Mouse (Mus musculus) MEL-GATA-1-ER (cell line): ENCODE results near the gene Tmem129.

Experiments
- DNase-seq: peaks from one replicate; pipeline ENCODE4 v3.0.0-alpha.2; 2012; ENCODE audit warnings: low read depth; ENCODE audit errors: extremely low read depth

The Tmem129 gene

DNA sequence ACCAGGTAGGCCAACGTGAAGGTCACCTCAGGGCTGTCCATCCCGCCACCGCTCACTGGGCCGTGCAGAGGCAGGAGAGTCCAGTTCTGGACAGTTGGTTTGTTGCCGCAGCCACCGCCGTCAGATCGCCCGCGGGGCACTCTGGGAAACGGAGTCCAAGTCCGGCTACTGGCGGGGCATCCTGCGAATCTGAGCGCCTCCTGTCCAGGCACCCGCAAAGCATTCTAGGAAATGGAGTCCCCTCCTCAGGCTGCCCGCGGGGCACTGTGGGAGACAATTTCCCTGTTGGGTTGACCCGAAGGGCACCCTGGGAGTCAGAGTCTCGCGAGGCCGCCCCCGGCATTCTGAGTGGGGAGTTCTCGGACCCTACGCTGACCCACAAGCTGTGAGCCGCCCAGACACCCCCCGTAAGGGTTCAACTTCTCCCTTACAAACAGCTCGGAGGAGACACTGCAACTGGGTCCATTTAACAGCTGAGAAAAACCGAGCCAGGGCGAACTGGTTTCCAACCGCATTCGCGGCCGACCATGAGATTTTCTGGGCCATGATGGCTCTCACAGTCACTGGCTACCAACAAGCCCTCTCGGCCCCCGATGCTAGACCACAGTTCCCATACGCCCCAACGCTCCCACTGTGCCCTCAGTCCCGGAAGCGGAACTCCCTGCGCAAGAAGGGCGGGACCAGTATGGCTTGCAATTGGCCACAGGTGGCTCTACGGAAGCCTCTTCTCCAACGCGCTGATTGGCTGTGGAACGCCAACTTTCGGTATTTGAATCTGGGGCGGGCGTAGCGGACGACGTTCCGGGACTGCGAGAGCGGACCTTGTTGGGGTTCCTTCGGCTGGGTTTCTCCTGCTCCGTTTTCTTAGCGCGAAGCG lies at the start of gene Tmem129, which contains the start of gene Tacc3:
Gene Tmem129 (minus strand): TSS at position 630 of the 877 bp plus-strand sequence.
Gene Tacc3 (plus strand): TSS at position 342 of the 877 bp plus-strand sequence.
- peak; percentile 99 for DNase-seq

DNA sequence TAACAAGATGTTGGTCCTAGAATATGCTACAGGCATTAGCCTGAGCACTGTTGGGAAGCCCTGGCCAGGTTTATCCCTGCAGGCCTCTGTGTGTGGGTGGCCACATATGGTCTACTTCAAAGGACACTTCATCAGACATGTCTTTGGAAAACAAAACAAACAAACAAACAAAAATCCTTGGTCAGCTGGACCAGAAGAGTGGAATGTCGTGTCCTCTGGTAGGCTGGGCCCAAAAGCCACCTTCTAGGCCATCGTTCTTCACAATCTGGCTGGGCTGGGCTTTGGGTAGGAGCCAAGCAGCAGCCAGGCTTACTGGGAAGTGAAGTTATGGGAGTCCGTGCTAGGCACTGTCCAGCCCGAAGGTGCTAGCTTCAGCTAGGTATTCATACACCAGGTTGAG lies 48.9 kb upstream of the Tmem129 start:
- no peak for DNase-seq

DNA sequence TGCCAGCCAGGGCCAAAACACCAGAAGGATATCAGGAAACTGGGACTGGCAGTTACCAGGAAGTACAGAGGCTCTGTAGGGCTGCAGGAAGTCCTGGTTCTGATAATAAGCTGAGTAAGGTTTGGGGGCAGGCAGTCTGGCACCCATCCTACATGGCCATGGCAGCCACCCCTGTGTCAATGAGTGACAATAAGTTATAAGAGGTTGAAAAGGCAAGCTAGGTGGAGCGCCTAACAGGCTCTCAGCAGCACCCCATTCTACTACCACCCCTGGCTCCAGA lies 48.1 kb upstream of the Tmem129 start:
- peak; percentile 70 for DNase-seq

DNA sequence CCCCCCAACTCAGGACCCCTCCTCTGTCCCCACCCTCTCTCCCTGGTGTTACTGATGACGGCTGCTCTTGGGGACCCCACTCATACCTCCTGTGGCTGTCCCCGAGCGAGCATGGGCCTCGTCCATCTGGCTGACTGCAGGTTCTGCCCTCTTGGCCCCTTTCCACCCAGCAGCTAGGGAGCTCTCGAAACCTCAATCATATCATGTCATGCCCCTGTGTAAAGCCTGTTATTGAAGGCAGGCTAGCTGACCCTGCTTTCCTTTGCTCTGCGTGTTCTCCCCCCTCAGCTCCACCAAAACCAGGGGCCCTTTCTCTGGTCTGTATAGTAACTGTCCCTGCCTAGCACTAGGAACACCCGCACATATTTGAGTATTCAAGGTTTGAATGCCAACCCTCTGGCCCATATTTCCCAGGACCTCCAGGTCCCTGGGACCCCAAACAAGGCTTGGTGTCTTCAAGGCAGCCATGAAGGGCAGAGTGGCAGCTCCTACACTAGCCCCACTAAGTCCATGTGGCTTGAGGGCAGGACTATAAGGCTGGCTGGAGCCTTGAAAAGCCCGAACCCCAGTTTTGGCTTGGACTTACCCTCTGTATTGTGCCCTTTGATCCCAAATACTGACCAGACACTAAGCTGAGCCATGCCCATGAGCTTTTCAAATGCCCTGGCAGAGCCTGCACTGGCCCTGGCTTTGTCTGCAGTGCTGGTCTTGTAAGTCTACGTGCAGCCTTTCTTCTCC lies 47.6 kb upstream of the Tmem129 start:
- DNase-seq: no peak

DNA sequence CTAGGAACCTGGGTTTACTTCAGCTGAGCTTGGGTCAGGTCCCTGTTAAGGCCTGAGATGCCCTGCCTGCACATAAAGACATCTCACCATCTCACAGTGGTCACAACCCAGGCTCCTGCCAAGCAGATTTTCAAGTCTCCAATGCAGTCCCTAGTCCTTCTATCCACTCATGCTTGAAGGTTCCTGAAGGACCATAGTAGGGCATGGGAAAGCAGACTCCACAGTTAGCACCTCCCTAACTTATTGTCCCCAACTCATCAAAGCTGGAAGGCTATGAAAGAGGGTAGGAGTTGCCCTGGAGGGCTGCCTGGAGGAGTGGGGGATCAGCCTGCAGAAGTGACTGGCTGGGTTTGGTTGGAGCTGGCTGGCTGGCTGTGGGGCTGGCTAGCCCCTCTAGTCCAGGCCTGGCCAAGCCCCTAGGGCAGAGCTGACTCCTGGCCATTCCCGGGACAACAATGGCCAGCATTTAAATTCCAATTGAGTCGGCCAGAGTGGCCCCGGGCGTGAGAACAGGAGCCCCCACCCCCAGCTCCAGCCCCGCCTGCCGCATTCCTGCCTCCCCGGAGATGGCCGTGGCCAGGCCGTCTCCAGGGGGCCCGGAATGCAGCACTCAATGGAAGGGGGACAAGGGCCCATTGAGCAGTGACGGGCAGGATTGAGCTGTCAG lies 46.9 kb upstream of the Tmem129 start:
- no peak for DNase-seq

DNA sequence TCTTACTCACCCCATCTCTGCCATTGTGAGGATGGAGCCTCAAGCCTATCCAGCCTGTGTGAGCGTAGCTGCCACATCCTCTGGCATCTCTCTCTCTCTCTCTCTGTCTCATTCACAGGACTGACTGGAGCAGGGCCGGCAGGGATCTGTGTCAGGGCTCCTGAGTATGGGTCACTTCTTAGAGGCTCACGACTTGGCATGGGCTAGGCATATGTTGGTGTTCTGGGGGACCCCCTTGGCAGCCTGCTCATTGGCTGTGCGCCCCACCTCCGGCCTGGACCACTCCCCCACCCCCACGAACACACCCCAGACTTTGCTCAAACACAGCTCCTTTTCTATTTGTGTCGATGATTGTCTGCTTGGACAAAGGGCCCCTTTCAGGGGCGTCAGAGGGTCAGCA lies 45.8 kb upstream of the Tmem129 start:
- no peak for DNase-seq

DNA sequence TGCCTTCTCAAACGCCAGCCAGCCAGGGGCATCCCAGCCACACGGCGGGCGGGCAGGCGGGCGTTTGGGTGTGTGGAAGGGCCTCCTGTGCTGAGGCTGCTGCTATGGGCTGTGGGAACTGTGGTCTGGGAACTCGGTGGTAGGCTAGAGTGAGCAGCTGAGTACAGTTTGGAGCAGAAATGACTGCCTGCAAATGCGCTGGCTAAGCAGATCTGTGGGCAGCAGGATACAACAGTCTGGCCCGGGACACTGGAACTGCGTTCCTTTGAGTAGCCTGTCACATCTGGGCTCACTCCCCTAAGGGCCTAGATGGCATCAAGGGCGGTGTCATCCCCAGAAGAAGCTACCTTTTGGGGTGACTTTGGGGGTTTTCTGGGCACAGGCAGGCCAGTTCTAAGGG lies 43.6 kb upstream of the Tmem129 start:
- no peak for DNase-seq

DNA sequence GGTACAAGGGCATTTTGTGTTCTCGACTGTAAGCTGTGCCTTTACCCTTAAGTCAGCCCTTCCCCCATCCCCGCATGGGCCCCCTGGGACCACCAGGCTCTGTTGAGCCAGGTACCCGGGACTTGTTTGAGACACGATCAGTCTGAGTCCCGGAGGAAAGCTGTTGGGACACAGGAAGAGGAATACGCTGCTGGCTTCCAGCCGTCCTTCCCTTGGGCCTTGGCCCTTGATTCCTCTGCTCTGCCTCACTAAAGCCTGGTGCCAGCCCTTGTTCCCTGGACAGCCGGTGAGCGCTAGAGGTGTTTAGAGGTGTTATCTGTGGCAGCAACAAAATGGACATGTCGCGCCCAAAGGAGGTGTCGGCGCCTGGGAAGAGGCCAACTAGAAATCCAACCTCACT lies 41.8 kb upstream of the Tmem129 start:
- no peak for DNase-seq

DNA sequence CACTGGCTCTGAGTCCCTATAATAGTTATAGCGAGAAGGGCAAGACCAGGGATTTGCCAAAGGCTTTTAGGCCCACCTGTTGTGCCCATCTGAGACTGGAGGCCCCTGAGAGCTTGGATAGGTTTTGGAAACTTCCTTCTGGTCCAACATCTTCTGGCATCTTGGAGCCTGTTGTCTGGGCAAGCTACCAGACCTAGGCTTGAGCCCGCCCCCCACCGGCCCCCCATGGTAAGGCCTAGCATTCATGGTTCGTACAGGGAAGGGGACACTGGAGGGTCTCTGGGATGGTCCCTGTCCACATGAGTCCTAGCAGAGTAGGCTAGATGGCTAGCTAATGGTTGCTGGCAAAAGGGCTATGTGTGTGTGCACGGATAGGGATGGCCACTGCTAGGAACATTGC lies 40.5 kb upstream of the Tmem129 start:
- DNase-seq: no peak

DNA sequence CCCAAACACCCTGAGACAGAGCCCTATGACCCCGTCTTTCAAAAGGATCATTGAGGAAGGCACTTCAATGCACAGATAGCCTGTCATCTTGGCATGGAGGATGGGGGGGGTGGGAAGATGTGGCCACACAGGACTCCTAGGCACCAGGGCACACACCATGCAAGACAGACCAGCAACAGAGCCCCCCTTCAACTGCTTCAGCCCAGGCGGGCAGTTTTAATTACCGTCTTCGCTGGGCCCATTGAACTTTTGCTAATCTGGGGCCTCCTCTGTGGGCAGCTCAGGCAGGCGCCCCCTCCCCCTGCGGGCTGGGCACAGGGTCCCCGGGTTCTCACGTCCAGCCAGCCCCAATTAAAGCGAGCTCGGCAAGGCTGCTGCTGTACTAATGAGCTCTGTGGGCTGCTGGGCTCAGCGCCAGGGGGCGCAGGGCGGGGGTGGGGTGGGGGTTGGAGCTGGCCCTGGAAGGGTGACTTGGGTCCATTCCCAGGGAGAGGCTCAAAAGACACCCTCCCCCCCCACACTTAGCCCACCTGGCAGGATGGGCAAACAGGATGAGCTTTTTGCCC lies 39.8 kb upstream of the Tmem129 start:
- no peak for DNase-seq

DNA sequence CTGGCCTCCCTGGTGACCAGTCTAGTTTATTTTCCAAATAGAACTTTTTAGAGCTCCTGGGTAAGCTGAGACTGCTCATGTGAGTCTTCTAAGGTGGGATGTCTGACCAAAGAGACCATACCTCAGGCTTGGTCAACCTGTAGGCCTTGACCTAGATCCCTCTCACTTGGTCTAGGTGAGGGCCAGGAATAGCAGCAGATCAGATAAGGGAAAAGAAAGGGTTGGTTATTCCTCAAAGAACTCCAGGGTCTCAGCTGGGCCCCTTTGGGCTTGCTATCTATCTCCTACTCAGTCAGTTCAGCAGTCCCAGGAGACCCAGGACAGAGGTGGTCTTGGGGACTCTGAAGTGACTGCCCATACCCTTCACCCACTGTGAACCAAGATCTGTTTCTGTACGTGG lies 39.3 kb upstream of the Tmem129 start:
- no peak for DNase-seq

DNA sequence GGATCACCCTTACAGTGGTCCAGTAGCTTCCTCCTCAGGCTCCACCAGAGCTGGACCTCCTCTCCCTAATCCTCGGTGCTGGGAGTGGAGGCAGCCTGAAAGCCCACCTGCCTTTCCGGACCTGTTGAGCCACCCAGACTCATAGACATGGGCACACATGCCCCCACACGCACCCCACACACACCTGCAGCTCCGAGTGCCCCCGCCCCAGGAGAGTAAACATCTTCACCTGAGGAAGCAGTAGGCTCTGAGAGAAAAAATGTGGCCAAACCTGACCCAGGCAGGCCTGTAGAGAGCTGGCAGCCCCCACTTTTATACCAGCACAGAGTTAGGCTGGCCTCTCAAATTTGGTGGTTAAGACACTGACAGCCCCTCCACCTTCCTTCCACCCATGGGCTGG lies 38.2 kb upstream of the Tmem129 start:
- DNase-seq: no peak

DNA sequence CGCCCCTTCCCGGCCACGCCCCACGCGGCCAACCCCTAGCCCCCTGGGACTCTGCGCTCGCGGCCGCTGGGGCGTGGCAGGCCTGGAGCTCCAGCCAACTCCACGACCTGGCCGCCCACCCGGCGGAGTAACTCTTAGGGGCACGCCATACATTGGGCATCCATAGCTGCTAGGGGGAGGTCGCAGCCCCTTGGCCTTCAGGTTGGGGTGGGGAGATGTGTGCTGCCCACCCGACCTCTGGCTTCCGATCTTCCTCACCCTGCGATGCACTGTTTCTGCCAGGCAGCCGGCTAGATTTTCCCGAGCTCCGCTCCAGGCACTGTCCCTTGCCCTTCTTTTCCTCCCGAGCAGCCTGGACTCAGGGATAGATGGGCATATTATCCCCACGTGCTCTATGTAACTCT lies 37.5 kb upstream of the Tmem129 start:
- no peak for DNase-seq

DNA sequence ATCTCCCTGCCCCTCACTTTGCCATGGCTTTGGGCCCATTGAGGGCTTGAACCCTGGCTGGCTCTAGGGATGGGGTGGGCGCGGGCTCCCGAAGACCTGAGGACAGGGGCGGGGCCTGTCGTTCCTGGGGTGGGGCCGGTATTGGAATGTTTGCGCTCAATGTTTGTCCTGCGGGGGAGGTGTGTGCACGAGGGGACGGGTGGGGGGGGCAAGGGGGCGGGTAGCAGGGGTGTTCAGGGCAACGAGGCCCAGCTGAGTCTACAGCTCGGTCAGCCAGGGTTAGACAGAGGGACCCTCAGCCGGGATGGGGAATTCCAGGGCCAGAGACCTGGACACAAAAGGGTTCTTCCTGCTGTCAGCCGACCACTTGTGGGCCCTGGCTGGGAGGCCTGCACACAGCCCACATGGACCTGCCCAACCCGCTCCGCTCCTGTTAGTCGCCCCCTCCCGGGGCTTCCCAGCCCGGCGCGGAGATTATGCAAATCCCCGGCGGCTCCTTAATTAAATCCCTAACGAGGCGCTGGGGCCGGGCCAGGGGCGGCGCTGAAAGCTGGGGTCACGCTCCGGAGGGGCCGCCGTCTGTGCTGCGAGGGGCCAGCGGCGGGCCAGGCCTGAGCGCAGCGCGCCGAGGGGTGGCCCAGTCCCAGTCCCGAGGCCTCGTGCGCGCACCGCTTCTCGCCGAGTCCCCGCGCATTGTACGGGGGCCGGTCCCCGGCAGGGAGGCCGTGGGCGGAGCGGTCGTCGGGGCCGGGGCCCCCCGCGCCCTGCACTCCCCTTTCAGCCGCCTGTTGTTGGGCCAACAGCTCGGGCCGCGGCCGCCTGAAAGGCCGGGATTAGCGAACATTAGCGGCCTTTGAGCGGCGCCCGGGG lies 36.9 kb upstream of the Tmem129 start:
- DNase-seq: no peak

DNA sequence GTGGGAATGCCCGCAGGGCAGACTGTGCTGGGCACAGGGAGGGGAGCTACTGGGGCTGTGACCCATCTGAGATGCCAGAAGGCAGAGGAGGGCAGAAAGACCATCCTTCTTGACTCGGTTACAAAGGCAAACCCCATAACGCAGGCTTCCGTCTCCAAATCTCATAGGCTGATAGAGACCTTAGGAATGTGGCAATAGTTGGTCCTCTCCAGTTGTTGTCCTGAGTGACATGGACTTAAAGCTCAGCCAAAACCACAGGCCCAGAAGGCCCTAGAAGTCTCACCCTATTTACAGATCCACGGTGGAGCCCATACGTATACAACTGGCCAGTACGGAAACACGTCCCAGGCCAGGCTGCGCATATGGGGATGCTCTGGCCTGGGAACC lies 36.2 kb upstream of the Tmem129 start:
- DNase-seq: no peak

DNA sequence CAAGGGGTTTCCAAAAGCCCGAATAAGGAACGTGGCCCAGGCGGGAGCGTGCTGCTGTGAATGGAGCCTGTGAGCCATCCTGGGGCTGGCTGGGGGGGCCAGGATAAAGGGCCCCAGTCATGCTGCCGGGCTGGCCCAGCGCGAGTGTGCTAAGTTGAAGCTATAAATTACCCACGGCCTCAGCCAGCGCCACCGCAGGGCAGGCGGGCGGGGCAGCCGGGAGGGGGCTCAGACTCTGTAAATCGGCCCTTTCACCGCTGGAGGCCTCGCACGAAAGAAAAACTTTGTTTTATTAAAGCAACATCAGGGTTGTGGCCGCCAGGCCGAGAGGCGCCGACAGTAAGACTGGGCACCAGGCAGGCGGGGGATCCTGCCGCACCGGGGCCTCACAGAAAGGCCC lies 34.2 kb upstream of the Tmem129 start:
- no peak for DNase-seq

DNA sequence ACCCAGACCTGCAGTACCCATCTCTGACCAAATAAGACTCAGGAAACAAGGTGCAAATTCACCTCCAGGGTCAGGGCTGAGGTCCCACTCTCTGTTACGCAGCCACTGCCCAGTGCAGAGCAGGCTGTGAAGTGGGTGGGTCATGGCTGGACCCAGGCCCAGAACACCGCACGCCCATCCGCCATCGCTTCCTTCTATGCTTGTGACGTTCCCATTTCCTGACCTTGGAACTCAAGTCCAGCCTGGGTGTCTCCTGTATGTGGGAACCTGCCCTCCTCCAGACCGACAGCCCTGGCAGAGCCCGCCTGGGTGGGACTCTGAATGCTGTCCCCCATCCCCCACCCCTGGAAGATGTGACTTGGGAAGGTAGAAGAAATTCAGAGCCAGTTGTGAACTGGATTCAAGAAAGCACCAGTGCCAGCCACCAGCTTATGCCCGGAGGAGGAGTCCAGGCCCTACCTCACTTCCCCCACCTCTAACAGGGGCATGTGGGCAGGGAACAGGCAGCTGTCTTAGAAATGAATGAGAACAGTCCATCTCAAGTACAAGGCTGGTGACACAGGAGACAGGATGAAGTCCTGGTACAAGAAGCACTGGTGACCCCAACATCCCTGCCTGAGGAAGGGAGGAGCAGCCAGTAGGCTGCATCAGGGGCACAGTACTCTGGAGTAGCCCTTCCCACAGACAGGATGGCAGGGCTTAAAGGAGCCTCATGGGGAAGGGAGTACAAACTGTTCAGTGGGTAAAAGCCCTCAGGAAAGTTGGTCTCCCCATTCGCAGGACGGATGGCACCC lies 31.8 kb upstream of the Tmem129 start:
- no peak for DNase-seq

DNA sequence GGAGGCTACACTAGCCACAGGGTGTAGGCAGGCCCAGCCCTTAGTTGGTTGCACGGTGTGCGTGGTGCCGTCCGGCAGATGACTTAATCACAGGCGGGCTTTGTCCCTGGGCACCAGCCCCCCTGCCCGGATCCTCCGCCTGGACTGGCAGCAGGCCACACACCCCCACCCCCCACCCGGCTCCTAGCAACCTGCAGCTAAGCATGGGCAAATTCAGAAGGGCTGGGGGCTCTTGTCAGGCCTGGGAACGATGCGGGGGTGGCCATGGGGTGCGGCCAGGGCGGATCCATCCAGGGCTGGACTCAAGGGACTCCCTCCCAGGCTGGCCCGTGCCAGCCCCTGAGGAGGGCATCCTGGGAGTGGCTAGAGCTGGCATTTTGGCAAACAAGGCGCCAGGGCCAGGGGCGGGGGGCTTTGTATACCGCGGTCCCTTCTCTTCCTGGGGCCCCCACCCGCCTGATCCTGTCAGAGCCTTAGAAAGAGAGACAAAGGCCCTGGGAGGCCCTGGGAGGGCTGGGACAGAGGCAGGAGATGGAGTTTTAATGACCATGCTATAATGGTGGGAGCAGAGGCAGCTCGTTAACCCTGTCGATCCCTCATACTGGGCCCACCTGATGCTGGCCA lies 31.1 kb upstream of the Tmem129 start:
- no peak for DNase-seq

DNA sequence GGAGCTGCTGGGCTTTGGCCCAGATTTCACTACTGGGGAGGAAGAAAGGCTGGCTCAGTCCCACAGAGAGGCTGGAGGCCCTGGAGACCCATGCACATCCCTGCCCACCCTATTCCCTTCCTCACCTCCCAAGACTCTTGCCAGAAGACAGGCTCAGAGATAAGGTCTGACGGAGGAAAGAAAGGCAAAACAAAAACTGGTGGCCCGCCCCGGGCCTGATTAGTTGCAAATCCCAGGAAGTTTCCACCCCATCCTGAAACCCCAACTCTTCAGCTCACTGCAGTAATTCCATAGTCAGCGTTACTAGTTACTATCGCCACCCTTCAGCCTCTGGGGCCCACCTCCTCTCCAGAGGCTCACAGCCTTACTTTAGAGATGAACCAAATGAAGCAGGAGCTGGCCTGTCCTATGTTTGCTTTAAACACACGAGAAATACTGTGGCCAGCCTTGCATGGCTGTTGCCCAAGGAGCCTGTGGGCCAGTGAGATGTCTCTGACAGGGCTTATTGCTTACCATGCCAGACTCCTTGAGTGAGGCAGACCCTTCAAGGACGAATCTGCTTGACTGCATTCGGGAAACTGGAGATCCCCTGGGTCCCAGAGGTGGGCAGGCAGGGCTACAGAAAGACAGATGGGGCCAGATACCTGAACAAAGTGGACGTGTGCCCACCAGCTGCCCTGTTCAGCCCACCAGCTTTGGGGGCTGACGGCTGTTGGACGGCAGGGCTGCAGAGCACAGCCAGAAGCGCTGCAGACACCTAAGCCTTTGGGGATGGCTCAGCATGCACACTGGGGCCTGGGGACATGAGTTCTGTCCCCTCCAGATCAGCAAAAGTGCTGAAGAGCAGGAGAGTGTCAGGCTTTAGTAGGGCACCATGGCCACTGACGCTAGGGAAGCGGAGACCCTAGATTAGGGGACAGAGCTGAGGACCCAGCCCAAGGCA lies 30.3 kb upstream of the Tmem129 start:
- no peak for DNase-seq
